ENCODE assay signal across 29 mouse cellular contexts in the genomic region with DNA sequence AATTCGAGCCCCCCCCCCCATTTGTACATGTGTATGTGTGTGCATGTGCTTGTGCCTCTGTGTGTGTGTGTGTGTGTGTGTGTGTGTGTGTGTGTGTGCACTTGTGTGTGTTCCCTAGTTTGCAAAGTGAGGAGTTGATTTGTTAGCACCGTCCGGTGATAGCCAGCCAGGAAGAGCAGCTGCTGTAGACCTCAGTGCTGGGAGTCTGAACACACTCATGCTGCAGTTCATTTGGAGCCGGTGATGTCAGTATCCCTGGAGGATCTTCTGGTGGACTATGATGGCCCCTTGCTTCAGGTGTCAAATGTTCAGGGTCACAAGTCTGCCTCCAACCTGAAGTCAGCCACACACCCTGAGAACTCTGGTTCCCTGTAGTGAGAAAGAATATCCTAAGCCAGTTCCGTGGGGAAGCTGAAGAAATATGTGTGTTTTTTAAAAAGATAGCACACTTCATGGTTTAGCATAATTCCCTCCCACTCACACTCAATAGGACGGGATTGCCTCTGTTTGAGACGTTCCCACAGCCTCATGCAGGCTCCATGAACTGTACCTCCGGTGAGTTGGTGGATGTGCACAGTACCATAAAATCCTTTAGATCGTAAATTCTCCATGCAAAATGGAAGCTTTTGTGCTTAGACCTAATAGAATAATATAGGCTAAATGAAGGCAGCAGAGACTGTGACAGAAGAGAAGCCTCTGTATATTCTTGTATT. TPM values are rescaled to one million over a fixed set of nuclear protein-coding genes. Genes with fewer than 3 reads are reported as not detected.
DNase-seq lines count a peak whose midpoint lies in the region; ATAC-seq and TF ChIP-seq lines count a peak whose summit lies in the region.
"Had no signal": no experiment of that assay in that cellular context is flagged by ENCODE, and none has a peak within 500 bp of the region (broad histone marks: within the 10 kb centered on the region; RNA-seq: fewer than 3 reads in every experiment).

No protein-coding gene starts in this region.

- H3K36me3 ChIP-seq in heart, embryonic 10.5 days = no peaks in the 10 kb centered on the region
- no peaks in the 10 kb centered on the region for H3K36me3 ChIP-seq in hindbrain, postnatal 0 days (ENCODE audit: insufficient read depth, low read length)
- H3K36me3 ChIP-seq in hindbrain, embryonic 16.5 days (ENCODE audit: control insufficient read depth, insufficient read depth, low read length) = no peaks in the 10 kb centered on the region
- no peaks in the 10 kb centered on the region for H3K36me3 ChIP-seq in neural tube, embryonic 12.5 days
- H3K36me3 ChIP-seq in liver, postnatal 0 days (replicated peaks; ENCODE audit: insufficient read depth, low read length) = no peaks in the 10 kb centered on the region
- H3K36me3 ChIP-seq: embryonic facial prominence, embryonic 10.5 days; embryonic facial prominence, embryonic 13.5 days; forebrain, embryonic 12.5 days; forebrain, embryonic 15.5 days; heart, embryonic 13.5 days had no signal

- 0 out of 2 replicates have a peak, but pooled peaks cover 7% of the 10 kb centered on the region for H3K4me1 ChIP-seq in heart, embryonic 10.5 days
- 0 out of 2 replicates have a peak, but pooled peaks cover 3% of the 10 kb centered on the region for H3K4me1 ChIP-seq in hindbrain, postnatal 0 days (ENCODE audit: insufficient read depth, low read length)
- peaks cover 3% of the 10 kb centered on the region; the same call in 1 of the 2 replicates for H3K4me1 ChIP-seq in hindbrain, embryonic 16.5 days (ENCODE audit: control insufficient read depth, insufficient read depth, low read depth, low read length)
- H3K4me1 ChIP-seq in neural tube, embryonic 12.5 days = peaks cover 9% of the 10 kb centered on the region
- no peaks in the 10 kb centered on the region for H3K4me1 ChIP-seq in liver, postnatal 0 days (ENCODE audit: insufficient read depth)
- H3K4me1 ChIP-seq: embryonic facial prominence, embryonic 10.5 days; embryonic facial prominence, embryonic 13.5 days; forebrain, embryonic 12.5 days; forebrain, embryonic 15.5 days had no signal

- no peak for TF ChIP-seq CTCF in hindbrain, postnatal 0 days (IDR thresholded peaks at IDR 0.05; ENCODE audit: low read depth)
- TF ChIP-seq CTCF in liver, postnatal 0 days (IDR thresholded peaks at IDR 0.05; ENCODE audit: low read depth) = no peak

- WGBS in heart, embryonic 10.5 days = 78% methylated on average over 9 of the region's 9 CpGs
- 48% methylated on average over 9 of the region's 9 CpGs for WGBS in hindbrain, postnatal 0 days
- WGBS in hindbrain, embryonic 16.5 days = 50% methylated on average over 9 of the region's 9 CpGs
- 39% methylated on average over 9 of the region's 9 CpGs for WGBS in neural tube, embryonic 12.5 days
- 73% methylated on average over 9 of the region's 9 CpGs for WGBS in liver, postnatal 0 days (ENCODE audit: insufficient replicate concordance)

- no peaks in the 10 kb centered on the region for H3K9me3 ChIP-seq in heart, embryonic 10.5 days
- no peaks in the 10 kb centered on the region for H3K9me3 ChIP-seq in hindbrain, postnatal 0 days (ENCODE audit: low read length)
- no peaks in the 10 kb centered on the region for H3K9me3 ChIP-seq in hindbrain, embryonic 16.5 days (ENCODE audit: control insufficient read depth, low read length)
- no peaks in the 10 kb centered on the region for H3K9me3 ChIP-seq in neural tube, embryonic 12.5 days
- H3K9me3 ChIP-seq in liver, postnatal 0 days (ENCODE audit: low read length) = no peaks in the 10 kb centered on the region
- H3K9me3 ChIP-seq: embryonic facial prominence, embryonic 10.5 days; embryonic facial prominence, embryonic 13.5 days; forebrain, embryonic 12.5 days; forebrain, embryonic 15.5 days; heart, embryonic 13.5 days had no signal

- DNase-seq in heart, adult 11 months = peak; percentile 74
- no peak for DNase-seq in heart, embryonic 10.5 days (ENCODE audit: low spot score)
- no peak for DNase-seq in hindbrain, postnatal 0 days (ENCODE audit: low spot score)
- no peak for DNase-seq in neural tube, embryonic 10.5 days (ENCODE audit: extremely low spot score, low spot score)
- no peak for DNase-seq in liver, postnatal 0 days
- DNase-seq: adrenal gland, adult 2 months; adrenal gland, postnatal 14 days; cerebellum, adult 11-12 months; cerebellum, adult 8-10 months; cerebellum, postnatal 10 days; cerebellum, postnatal 36 days; embryo, embryonic 11 days; gastrocnemius, adult 2 months; gastrocnemius, postnatal 14 days; heart, adult 18-20 months; heart, postnatal 14 days; heart, postnatal 4 days had no signal

- H3K9ac ChIP-seq in hindbrain, postnatal 0 days (replicated peaks; ENCODE audit: low read length) = no peak overlapping the region
- no peak overlapping the region for H3K9ac ChIP-seq in hindbrain, embryonic 16.5 days (ENCODE audit: low read depth, low read length)
- no peak overlapping the region for H3K9ac ChIP-seq in neural tube, embryonic 12.5 days
- no peak overlapping the region for H3K9ac ChIP-seq in liver, postnatal 0 days (replicated peaks)
- H3K9ac ChIP-seq: embryonic facial prominence, embryonic 13.5 days; forebrain, embryonic 12.5 days; forebrain, embryonic 15.5 days; heart, embryonic 13.5 days; hindbrain, embryonic 14.5 days had no signal

- no peak overlapping the region for H3K4me3 ChIP-seq in heart, embryonic 10.5 days
- H3K4me3 ChIP-seq in hindbrain, postnatal 0 days (ENCODE audit: low read length) = no peak overlapping the region
- H3K4me3 ChIP-seq in hindbrain, embryonic 16.5 days (ENCODE audit: low read length) = no peak overlapping the region
- H3K4me3 ChIP-seq in neural tube, embryonic 12.5 days = no peak overlapping the region
- no peak overlapping the region for H3K4me3 ChIP-seq in liver, postnatal 0 days (ENCODE audit: low read depth, low read length)
- H3K4me3 ChIP-seq: embryonic facial prominence, embryonic 10.5 days; embryonic facial prominence, embryonic 13.5 days; erythroblast, embryonic 14.5 days; forebrain, embryonic 12.5 days; forebrain, embryonic 15.5 days; gastrocnemius, adult 2 months; heart, embryonic 13.5 days had no signal

- H3K27me3 ChIP-seq in heart, embryonic 10.5 days (ENCODE audit: insufficient read depth, poor library complexity, severe bottlenecking) = no peaks in the 10 kb centered on the region
- H3K27me3 ChIP-seq in hindbrain, postnatal 0 days (ENCODE audit: insufficient read depth, low read length) = no peaks in the 10 kb centered on the region
- no peaks in the 10 kb centered on the region for H3K27me3 ChIP-seq in hindbrain, embryonic 16.5 days (replicated peaks; ENCODE audit: control insufficient read depth, insufficient read depth, low read length)
- no peaks in the 10 kb centered on the region for H3K27me3 ChIP-seq in neural tube, embryonic 12.5 days (replicated peaks)
- no peaks in the 10 kb centered on the region for H3K27me3 ChIP-seq in liver, postnatal 0 days (ENCODE audit: insufficient read depth, low read length)
- H3K27me3 ChIP-seq: embryonic facial prominence, embryonic 13.5 days; forebrain, embryonic 12.5 days; forebrain, embryonic 15.5 days; heart, embryonic 13.5 days had no signal

- 0 out of 2 replicates have a peak, but pooled peaks have one; percentile 27 for ATAC-seq in hindbrain, postnatal 0 days
- no peak for ATAC-seq in hindbrain, embryonic 16.5 days
- peak; percentile 70; the same call in 1 of the 2 replicates for ATAC-seq in neural tube, embryonic 12.5 days (ENCODE audit: low FRiP score, low read depth)
- no peak for ATAC-seq in liver, postnatal 0 days
- ATAC-seq: CD4-positive, CD25-positive, alpha-beta regulatory T cell, adult 4 months; forebrain, embryonic 15.5 days; inflammation-experienced regulatory T-cells, adult 6 months; intestine, embryonic 16.5 days had no signal

- no peak overlapping the region for H3K27ac ChIP-seq in heart, embryonic 10.5 days
- no peak overlapping the region for H3K27ac ChIP-seq in hindbrain, postnatal 0 days
- H3K27ac ChIP-seq in hindbrain, embryonic 16.5 days (ENCODE audit: low read depth, low read length) = no peak overlapping the region
- no peak overlapping the region for H3K27ac ChIP-seq in neural tube, embryonic 12.5 days
- H3K27ac ChIP-seq in liver, postnatal 0 days (ENCODE audit: low read depth) = no peak overlapping the region
- H3K27ac ChIP-seq: embryonic facial prominence, embryonic 10.5 days; embryonic facial prominence, embryonic 13.5 days; forebrain, embryonic 12.5 days; forebrain, embryonic 15.5 days; gastrocnemius, adult 2 months; heart, embryonic 13.5 days; hindbrain, embryonic 14.5 days had no signal

- no peak for TF ChIP-seq EP300 in liver, postnatal 0 days (IDR thresholded peaks at IDR 0.05; ENCODE audit: low read depth)

- H3K4me2 ChIP-seq in hindbrain, postnatal 0 days (ENCODE audit: low read depth, low read length) = no peak overlapping the region
- H3K4me2 ChIP-seq in hindbrain, embryonic 16.5 days (ENCODE audit: low read length) = no peak overlapping the region
- H3K4me2 ChIP-seq in neural tube, embryonic 12.5 days (replicated peaks) = 0 out of 2 replicates have a peak overlapping the region, but pooled peaks have one; percentile 7
- H3K4me2 ChIP-seq in liver, postnatal 0 days (ENCODE audit: low read depth, low read length) = no peak overlapping the region
- H3K4me2 ChIP-seq: embryonic facial prominence, embryonic 13.5 days; forebrain, embryonic 12.5 days; forebrain, embryonic 15.5 days; heart, embryonic 13.5 days; hindbrain, embryonic 14.5 days had no signal

RNA-seq across cellular contexts. Expression of a gene that starts 29.9 kb away (rescaled TPM):
- polyA plus RNA-seq in heart, embryonic 10.5 days (2016; fragmentation: Nextera tagmentation; extraction: Ambion mirVana) = 0.25 and 0.28 TPM in 2 replicates
- 173 and 180 TPM in 2 replicates for total RNA-seq in hindbrain, postnatal 0 days (2014; rRNA removed)
- polyA plus RNA-seq in hindbrain, postnatal 0 days (2015; fragmentation: Nextera tagmentation; extraction: Ambion mirVana) = 13.8 and 15.5 TPM in 2 replicates
- 12.7 and 13.3 TPM in 2 replicates for polyA plus RNA-seq in hindbrain, embryonic 16.5 days (2015; fragmentation: Nextera tagmentation; extraction: Ambion mirVana)
- 5.3 and 6.5 TPM in 2 replicates for polyA plus RNA-seq in neural tube, embryonic 12.5 days (2016; fragmentation: Nextera tagmentation; extraction: Ambion mirVana)
- 0.07 and 0.11 TPM in 2 replicates for polyA plus RNA-seq in liver, postnatal 0 days (2015; fragmentation: Nextera tagmentation; extraction: Ambion mirVana)
- polyA plus RNA-seq: CD4-positive, CD25-positive, alpha-beta regulatory T cell, adult 4 months; erythroblast, embryonic 14.5 days had no signal

Comparison
In these comparisons a context has a peak if more than half of its experiments do, and no peak if none do; other contexts are left out.
1. ATAC-seq: peak in hindbrain, postnatal 0 days (single experiment) and neural tube, embryonic 12.5 days (single experiment); none in hindbrain, embryonic 16.5 days (single experiment) and liver, postnatal 0 days (single experiment).